Mouse (Mus musculus) erythroid progenitor cell, adult 5-6 weeks (primary cell): ENCODE measurements around the gene Kmt5b. TPM values are rescaled to one million over a fixed set of nuclear protein-coding genes. Genes with fewer than 3 reads are reported as not detected.

Source experiments
- ATAC-seq: replicated peaks from 2 replicates; pipeline ENCODE4 v1.8.0; 2016; ENCODE audit warnings: moderate number of reproducible peaks, mild to moderate bottlenecking, moderate TSS enrichment, inconsistent platforms; ENCODE audit not compliant: poor library complexity, low FRiP score, severe bottlenecking
- total RNA-seq, 2 experiments: library from RNA; stranded (forward) in 1 of 2; stranded (reverse) in 1 of 2; fragments of 150-400 nt in 1 of 2; fragments of 186-747, 209-891 nt in 1 of 2; gene quantifications; 2 replicates each; pipeline versions ENCODE4 v1.2.3 to v1.2.4; 2015 to 2017; ENCODE audit warnings: low replicate concordance in 2 of 2

Gene Kmt5b
- total RNA-seq, 2 experiments from 2014 or later = 15.1 to 22.0 TPM

DNA sequence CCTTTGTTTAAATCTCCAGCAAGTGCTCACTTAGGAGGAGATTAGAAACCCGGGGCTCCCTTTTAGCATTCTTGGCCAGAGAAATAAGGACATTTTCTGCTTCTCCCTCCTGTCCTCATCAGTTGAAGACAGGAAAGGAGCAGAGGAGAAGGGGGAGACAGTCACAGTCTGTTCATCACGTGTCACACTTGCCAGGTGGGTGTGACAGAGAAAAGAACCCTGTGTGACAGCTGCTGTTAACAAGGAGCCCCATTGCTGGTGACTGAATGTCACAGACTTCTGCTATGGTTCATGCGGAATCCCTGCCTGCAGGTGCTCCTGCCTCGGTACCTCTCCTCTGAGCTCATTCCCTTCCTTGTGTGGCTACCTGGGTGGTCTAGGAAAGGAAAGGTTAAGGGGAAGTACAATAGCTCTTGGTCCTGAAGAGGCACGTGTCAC, 73.0 kb downstream of the Kmt5b start:
- no peak for ATAC-seq

DNA sequence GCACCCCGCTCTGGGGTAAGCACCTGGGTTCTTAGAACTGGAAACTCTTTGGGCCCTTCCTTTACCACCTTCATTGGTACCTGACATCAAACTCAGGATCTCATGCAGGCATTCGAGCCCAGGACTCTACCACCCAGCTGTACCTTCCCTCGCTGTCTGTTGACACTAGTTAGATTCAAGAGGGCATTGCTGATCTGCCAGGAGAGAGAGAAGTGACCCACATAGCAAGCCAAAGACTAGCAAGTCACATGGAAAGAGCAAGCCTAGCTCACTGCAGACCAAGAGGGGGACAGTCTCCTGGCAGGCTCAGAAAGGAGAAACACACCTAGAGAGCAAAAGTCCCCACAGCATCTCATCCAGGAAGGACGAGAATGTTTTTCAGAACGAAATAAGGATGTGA, 73.5 kb downstream of the Kmt5b start:
- no peak for ATAC-seq

DNA sequence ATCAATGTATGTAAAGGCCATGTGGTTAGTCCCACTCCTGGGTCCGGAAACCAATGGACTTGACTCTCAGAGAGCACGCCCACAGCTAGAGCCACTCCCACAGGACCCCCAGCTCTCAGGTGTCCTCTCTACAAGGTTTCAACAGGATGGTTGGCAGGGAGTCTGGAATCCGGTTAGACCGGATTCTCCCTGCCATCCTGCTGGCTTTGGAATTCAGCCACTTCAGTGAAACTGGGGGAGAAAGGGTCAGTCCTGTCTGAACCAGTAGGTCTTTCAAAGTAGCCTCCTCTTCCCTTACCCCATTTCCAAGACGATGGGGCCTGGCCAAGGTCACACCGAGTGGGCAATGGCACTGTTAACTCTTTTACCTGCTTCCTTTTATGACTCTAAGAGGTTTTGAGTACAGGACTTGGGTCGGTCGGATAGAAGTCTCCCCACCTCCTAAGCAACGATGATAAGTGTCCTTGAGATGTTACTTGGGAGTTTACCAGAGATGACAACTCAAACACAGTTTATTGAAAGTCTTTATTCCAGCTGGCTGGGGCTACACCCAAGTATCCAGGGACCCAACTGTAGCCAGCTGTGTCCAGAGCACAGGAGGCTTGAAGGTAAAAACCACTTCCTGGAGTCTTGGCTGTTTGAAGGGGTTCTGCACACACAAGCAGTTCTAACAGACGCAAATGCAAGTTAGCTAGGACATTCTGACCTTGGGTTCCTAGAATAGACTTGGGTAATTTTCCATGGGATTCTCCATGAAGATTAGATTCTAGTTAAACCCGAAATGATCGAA, 75.3 kb downstream of the Kmt5b start:
- no peak for ATAC-seq

DNA sequence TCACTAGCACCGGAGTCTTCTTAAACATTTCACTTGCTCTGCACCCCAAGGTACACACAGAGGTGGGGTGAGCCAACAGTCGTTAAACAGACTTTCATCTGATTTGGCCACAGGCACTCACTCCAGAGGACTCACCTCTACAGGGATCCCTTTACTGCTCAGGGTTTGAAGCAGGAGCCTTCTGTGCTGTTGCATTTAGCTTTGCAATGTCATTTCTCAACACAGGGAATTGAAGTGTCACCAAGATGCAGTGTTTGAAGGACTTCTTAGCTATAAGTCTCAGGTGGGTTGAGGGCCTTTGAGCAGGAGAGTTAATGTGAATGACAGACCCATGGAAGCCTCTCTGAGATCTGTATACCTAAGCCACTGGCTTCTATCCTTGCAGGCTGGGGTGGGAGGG, 76.4 kb downstream of the Kmt5b start:
- no peak for ATAC-seq

DNA sequence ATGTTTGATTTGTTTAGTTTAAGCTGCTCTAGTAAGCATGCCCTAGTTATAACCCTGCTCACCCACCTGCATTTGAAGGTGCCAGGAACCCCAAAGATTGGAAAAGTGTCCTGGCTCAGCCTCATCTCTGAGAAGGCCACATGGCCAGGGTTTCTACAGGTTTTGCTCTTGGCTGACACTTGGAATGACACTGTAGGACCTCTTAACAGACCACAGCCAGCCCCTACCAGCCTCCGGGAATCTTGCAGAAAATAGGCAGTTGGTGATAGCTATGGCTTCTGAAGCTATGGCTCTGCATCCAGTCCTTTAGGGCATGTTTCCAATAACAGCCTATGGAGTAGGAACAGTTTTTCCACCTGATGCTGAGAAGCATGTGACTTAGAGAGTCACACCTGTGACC, 77.6 kb downstream of the Kmt5b start:
- ATAC-seq = no peak

DNA sequence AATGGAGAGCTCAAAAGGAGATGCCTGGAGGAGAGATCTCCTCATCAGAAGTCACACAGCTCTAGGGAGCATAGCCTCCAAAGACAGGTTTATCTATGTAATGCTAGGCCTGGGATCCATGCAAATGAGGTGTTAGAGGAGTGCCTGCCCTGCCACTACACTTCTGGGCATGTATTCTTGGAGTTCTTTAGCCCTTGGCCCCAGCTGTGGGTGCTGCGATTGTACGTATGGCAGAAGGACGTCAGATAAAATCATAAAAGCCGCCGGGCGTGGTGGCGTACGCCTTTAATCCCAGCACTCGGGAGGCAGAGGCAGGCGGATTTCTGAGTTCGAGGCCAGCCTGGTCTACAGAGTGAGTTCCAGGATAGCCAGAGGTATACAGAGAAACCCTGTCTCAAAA, 78.1 kb downstream of the Kmt5b start:
- ATAC-seq = no peak

DNA sequence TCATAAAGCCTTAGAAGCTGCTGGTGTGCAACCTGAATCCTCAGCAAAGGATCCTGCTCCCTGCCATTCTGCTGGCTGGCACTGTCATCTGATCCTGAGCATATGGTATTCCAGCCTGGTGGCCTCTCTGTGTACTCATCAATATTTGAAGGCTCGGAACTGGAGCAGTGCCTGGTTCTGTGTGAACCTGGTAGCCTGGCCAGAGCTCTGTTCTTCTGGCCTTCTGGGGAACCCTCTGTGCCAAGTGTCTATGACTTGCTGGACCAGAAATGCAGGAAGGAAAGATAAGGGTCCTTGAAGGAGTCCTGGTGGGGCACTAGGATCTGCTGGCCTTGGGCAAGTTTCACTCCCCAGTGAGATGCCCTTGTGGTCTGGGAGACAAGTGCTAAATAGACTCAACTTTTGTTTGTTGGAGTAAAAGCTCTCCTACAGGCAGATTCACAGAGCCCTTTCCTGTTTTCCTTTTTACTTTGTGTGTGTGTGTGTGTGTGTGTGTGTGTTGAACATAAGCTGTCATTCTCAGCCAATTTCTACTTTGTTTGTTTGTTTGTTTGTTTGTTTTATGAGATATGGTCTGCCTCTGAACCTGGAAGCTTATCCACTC, 78.7 kb downstream of the Kmt5b start:
- no peak for ATAC-seq

DNA sequence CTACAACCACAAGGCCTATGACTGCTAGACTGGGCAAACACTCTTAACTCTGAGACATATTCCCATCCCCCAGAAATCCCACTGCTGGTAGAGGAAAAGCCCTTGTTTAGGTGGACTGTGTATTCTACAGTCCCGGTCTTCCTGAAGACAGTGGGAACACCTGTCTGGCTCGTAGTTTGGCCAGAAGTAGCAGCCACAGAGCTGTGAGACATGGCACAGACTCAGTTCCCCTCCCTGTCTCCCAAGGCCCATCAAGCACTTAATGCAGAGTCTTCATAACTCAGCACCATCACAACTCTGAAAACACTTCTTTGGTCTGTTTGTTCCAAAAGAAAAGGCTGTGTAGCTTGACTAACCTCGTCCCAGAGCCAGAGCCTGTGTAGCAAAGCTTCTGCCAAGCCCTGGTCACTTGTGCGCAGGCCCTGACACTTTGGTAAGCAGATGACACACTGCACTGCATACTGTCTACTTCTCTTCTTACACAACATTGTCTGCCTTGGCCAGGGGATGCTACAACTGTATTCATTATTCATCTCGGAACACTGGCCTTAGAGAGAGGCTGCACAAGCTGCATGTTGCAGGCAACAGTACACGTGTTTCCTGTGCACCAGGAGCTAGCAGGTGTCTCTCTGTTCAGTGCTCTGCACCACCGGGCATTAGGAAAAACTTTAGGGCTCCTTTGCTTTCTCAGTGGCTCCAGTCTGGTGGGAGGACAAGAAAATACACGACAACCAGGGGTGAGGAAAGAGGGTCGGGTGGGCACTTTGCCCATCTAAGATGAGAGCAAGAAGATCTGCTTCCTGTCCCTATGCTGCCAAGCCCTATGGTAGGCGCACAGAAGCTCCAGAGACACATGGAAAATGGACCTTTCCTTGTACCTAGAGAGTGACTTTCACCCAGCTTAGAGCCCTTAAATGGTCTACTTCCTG, 79.7 kb downstream of the Kmt5b start:
- ATAC-seq = no peak

DNA sequence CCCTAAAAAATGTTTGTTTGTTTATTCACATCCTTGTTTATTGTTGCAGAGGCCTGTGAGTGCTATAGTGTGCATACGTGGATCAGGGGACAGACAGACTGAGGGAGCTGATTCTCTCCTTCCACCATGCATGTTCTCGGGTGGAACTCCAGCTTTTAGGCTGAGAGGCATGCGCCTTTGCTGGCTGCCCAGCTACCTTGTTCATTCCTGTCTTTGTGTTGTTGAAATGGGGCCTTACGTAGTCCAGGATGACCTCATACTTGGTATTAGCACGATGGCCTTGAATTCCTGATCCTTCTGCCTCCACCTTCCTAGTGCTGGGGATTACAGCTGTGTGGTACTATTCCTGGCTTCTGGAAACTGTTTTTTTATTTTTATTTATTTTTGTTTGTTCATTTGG, 80.5 kb downstream of the Kmt5b start:
- ATAC-seq = no peak

DNA sequence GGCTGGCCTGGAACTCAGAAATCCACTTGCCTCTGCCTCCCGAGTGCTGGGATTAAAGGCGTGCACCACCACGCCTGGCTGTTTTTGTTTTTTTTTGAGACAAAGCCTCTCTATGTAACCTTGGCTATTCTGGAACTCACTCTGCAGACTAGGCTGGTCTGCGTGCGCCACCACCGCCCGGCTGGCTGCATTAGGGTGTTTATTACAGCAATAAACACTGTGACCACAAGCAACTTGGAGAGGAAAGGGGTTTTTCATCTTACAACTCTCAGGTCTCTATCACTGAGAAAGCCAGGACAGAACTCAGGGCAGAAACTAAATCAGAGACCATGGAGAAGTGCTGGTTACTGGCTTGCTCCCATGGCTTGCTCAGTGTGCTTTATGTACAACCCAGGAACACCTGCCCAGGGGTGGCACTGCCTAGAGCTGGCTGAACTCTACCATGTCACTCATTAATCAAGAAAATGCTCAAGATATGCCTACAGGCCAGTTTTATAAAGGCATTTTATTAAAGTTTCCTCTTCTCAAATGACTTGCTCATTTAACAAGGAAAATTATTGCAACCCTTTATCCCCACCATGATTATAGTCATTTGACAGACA, 81.1 kb downstream of the Kmt5b start:
- ATAC-seq = no peak

DNA sequence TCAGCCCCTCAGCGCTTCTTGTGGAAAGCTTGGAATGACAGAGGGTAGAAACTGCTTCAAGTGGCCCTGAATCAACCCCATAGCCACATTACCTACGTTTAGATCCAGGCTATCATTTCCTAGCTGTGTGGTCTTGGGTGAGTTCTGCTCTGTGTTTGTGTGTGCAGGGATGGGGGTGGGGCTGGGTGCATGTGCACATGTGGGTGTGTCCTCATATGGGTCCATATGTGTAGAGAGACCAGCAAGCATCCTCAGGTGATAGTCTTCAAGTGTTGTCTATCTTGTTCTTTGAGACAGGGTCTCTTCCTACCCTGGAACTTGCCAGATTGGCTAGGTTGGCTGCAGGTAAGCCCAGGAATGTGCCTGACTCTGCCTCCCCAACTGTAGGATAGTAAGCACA, 82.0 kb downstream of the Kmt5b start:
- no peak for ATAC-seq

DNA sequence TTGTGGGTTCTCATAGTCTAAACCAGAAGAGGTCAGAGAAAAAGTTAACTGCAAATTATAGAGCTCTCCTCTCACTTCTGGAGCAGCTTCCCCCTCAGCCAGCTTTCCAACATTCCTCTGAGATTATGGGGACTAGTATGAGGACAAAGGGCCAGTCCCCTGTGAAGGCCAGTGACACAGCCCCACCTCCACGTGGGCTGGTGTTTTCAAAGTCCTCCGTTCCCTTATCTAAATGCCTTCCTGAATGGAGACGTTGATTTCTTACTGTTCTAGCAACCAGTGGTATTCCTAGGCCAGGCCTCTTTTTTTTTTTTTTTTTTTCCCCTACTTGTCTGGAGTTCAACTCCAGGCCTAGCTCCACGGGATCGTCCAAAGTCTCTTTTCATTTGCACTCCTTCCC, 82.9 kb downstream of the Kmt5b start:
- no peak for ATAC-seq

DNA sequence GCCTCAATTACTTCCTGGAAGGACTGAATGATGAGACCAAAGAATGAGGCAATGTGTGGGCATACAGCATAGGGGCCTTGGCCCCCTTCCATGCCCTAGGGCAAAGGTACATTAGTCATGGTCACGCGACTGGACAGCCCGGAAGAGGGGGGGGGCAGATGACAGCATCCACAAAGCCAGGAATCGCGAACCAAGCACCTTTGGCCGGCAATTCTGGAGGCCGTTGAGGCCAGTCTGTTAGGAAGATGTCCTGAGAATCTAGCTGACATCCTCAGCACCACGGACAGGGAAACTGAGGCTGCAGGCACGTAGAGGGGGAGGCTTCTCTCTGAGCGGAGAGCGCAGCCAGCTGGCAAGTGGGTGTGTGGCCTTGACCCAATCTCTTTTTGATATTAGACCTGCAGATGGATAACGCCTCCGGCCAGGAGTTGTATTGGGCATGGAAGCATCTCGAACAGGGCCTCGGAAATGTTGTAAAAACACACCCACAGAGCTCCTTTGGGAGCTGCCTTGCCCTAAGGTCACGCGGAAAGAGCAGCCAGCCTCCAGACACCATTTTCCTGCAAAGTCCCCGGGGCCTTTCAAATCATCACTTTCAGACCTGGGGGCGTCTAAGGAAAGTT, 83.7 kb downstream of the Kmt5b start:
- ATAC-seq = peak; percentile 20; the same call in 1 of the 2 replicates

DNA sequence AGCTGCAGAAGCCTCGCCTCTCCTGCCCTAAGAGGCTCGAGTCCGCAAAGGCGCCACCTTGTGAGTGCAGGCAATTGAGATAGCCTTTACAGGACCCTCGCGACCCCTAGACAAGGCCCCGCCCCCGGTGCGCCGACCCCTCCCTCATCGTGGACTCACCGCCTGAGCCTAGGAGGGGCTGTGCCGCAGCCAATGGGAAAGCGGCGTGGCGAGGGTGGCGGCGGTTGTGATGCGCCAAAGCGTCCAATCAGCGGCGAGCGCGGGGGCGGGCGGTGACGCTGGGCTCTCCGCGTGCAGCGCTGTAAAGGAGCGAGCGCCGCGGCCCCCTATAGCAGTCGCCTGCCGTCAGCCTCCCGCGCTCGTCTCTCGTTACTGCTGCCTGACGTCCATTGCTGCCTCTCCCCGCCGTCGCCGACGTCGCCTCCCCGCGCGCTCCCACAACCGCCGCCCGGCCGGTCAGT, 84.3 kb downstream of the Kmt5b start, which contains the start of gene Chka:
Chka (plus strand) TSS at position 272 of the 461 bp plus-strand sequence.
- ATAC-seq = peak; percentile 99

DNA sequence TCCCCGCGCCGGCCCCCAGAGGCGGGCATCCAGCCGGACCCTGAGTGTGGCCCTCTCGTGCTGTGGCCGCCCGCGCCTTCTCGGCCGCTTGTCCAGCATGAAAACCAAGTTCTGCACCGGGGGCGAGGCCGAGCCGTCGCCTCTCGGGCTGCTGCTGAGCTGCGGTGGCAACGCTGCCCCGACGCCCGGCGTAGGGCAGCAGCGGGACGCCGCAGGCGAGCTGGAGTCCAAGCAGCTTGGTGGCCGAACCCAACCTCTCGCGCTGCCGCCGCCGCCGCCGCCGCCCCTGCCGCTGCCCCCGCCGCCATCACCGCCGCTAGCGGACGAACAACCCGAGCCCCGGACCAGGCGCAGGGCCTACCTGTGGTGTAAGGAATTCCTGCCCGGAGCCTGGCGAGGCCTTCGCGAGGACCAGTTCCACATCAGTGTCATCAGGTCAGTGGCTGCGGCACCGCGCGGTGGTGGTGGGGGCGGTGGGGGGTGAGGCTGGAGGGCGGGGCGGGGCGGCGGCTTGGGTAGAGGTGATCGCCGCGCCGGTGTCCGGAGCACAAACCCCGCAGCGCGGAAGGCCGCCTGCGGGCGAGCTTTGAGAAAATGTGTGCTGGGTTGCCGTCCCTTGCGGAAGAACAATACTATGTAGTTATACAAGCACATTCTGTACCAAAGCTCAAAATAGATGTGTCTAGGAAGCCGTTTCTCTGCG, 84.9 kb downstream of the Kmt5b start:
- ATAC-seq = no peak

DNA sequence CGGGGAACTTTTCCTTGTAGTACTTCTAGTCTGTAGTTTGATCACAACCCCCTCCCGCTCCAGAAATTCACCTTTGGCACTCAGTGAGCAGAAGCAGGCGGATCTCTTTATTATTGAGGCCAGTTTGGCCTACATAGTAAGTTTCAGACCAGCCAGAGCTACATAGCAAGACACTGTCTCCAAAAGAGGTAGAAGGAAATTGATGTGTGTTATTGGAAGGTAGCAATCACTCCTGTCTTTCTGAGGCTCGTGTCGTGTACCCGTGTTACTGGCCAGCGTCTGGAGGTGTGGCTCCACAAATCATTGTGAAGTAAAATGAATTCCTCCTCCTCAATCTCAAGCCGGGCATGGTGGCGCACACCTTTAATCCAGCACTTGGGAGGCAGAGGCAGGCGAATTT, 85.9 kb downstream of the Kmt5b start:
- no peak for ATAC-seq

DNA sequence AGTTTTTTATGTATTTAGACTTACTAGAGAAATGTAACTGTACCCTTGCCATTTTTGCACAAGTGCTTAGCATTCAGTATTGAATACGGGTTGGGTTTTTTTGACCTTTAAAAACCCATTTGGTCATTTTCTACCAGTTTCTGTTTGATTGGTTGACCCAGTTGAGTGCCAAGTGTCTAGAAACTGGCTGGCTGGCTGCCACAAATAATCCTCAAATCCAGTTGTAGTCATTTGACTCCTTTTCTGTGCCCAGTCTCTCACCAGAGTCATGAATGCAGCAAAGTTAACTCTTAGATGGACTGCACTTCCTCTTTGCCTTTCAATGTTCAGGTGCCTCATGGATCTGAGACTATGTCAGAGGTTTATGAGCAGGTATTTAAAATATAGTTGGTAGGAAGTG, 86.7 kb downstream of the Kmt5b start:
- no peak for ATAC-seq

DNA sequence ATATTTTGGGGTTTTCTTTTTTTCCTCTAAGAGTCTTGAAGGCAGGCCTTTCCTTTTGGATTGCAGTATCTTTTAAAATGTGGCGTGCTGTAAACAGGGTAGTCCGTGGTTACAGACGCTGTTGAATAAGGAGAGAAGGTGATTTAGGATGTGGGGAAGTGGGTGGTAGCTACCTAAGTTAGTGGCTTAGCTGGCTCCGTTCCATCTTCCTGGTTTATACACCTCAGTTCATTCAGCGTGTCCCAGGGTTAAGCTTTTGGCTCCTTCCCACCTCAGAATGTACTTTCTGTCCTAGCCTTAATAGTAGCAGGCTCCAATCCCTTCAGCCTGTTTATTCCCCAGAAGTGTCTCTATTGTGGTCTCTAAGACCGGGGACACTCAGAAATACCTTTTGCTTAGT, 87.9 kb downstream of the Kmt5b start:
- no peak for ATAC-seq

DNA sequence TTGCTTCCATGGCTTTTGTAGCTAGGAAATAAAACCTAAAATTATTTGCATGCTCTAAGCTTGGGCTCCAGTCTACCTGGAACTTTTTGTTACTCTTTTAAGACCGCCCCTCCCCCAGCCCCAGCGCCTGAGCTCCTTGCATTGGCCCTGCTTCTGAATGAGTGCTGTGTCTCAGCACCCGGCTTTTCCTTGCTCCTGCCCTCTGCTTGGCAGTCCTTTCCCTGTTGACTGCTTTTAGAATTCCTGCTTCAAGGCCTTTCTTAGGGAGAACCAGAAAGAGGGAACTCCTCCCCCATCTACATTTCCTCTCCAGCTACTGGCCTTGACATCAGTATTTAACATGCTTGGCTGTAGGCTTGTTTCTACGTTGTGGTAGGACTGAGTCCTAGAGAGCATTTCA, 88.4 kb downstream of the Kmt5b start:
- ATAC-seq = no peak
